Mouse (Mus musculus): ENCODE results near the gene Zkscan5. TPM values are rescaled to one million over a fixed set of nuclear protein-coding genes. Genes with fewer than 3 reads are reported as not detected.

The Zkscan5 gene
- polyA plus RNA-seq (2012), result 1.7 and 2.9 TPM in 2 replicates

GRCm38 (mm10) chr5:145203936-145204691 is at the start of gene Zkscan5:
Gene Zkscan5, plus strand, starts transcription at chr5:145204562.

GRCm38 (mm10) chr5:145166536-145167305 is 37.6 kb upstream of the Zkscan5 start, which contains the start of the genes Ptcd1 and Cpsf4:
Gene Ptcd1, minus strand, starts transcription at chr5:145167108.
Gene Cpsf4, plus strand, starts transcription at chr5:145167213.

GRCm38 (mm10) chr5:145191962-145192361 is 12.4 kb upstream of the Zkscan5 start, which contains the start of gene Atp5j2:
Gene Atp5j2, minus strand, starts transcription at chr5:145192062.

GRCm38 (mm10) chr5:145201321-145201991 is 2.9 kb upstream of the Zkscan5 start, which contains the start of gene Zkscan14:
Gene Zkscan14, minus strand, starts transcription at chr5:145201868.

GRCm38 (mm10) chr5:145231367-145231871 is 27.1 kb downstream of the Zkscan5 start, which contains the start of gene Zfp655:
Gene Zfp655, plus strand, starts transcription at chr5:145231715.

Other genes with a start within 250 kb of the Zkscan5 start
- 6.7 and 9.3 TPM in 2 replicates for gene Smurf1, start 238.7 kb upstream of the Zkscan5 start, polyA plus RNA-seq (2012)
- not detected in 2 replicates for gene Gm4871, start 171.8 kb upstream of the Zkscan5 start, polyA plus RNA-seq (2012)
- not detected in 2 replicates for gene 1700018F24Rik, start 161.6 kb upstream of the Zkscan5 start, polyA plus RNA-seq (2012)
- gene Arpc1a, start 120.7 kb upstream of the Zkscan5 start, polyA plus RNA-seq (2012), result 37.1 and 39.7 TPM in 2 replicates
- gene Kpna7, start 120.5 kb upstream of the Zkscan5 start, polyA plus RNA-seq (2012), result not detected in 2 replicates
- 2,557 and 3,038 TPM in 2 replicates for gene Arpc1b, start 90.3 kb upstream of the Zkscan5 start, polyA plus RNA-seq (2012)
- 113 and 155 TPM in 2 replicates for gene Pdap1, start 64.3 kb upstream of the Zkscan5 start, polyA plus RNA-seq (2012)
- gene Bud31, start 64.2 kb upstream of the Zkscan5 start, polyA plus RNA-seq (2012), result 23.5 and 38.4 TPM in 2 replicates
- 15.8 and 18.1 TPM in 2 replicates for gene Ptcd1, start 37.5 kb upstream of the Zkscan5 start, polyA plus RNA-seq (2012)
- gene Cpsf4, start 37.3 kb upstream of the Zkscan5 start, polyA plus RNA-seq (2012), result 64.3 and 76.5 TPM in 2 replicates
- gene Atp5j2, start 12.5 kb upstream of the Zkscan5 start, polyA plus RNA-seq (2012), result 55.8 and 60.0 TPM in 2 replicates
- gene Zkscan14, start 2.7 kb upstream of the Zkscan5 start, polyA plus RNA-seq (2012), result 6.9 and 11.0 TPM in 2 replicates
- 23.2 and 30.7 TPM in 2 replicates for gene Zfp655, start 27.2 kb downstream of the Zkscan5 start, polyA plus RNA-seq (2012)
- 34.9 and 49.4 TPM in 2 replicates for gene Zscan25, start 75.9 kb downstream of the Zkscan5 start, polyA plus RNA-seq (2012)
- gene Cyp3a57, start 140.7 kb downstream of the Zkscan5 start, polyA plus RNA-seq (2012), result not detected in 2 replicates